ENCODE assay signal across 8 mouse cellular contexts in genomic region chr6:117168321-117169011, GRCm38 (mm10). TPM values are rescaled to one million over a fixed set of nuclear protein-coding genes. Genes with fewer than 3 reads are reported as not detected.
A peak's percentile ranks its signal among the peaks of the same experiment; 100 is the strongest.
DNase-seq lines count a peak whose midpoint lies in the region; ATAC-seq and TF ChIP-seq lines count a peak whose summit lies in the region.

Cxcl12 (plus strand) TSS chr6:117168535.

- H3K27ac ChIP-seq in thymus, adult 2 months (ENCODE audit: control insufficient read depth, insufficient read depth, low read length): no peak within 1 kb of the TSS
- H3K27ac ChIP-seq in embryonic facial prominence, embryonic 12.5 days: peak within 1 kb of the TSS; percentile 63
- H3K27ac ChIP-seq in heart, adult 2 months: peak within 1 kb of the TSS; percentile 96
- H3K27ac ChIP-seq in kidney, adult 2 months (ENCODE audit: insufficient read depth, low read depth, low read length): peak within 1 kb of the TSS; percentile 26
- H3K27ac ChIP-seq in limb, embryonic 15.5 days: peak within 1 kb of the TSS; percentile 61

- H3K79me2 ChIP-seq in heart, adult 2 months (replicated peaks; ENCODE audit: control insufficient read depth, insufficient read depth, low read length): no peaks in the 10 kb centered on the region
- H3K79me2 ChIP-seq in myocyte (ENCODE audit: control insufficient read depth, insufficient read depth): no peaks in the 10 kb centered on the region

- intact Hi-C loops in heart, adult 2 months (cut with DNase I): loop anchor here (5.0 kb wide), 4 partner anchors 201 to 749 kb away; no protein-coding TSS in a partner anchor

- no peak for TF ChIP-seq EP300 in heart, adult 2 months (IDR thresholded peaks at IDR 0.05; ENCODE audit: insufficient read depth, low read depth, low read length)

- peak within 1 kb of the TSS; percentile 34 for H3K4me3 ChIP-seq in thymus, adult 2 months (ENCODE audit: control insufficient read depth, insufficient read depth, low read length)
- peak within 1 kb of the TSS; percentile 83 for H3K4me3 ChIP-seq in embryonic facial prominence, embryonic 12.5 days
- peak within 1 kb of the TSS; percentile 62 for H3K4me3 ChIP-seq in heart, adult 2 months
- H3K4me3 ChIP-seq in kidney, adult 2 months (ENCODE audit: insufficient read depth, low read depth, low read length): peak within 1 kb of the TSS; percentile 70
- H3K4me3 ChIP-seq in limb, embryonic 15.5 days: peak within 1 kb of the TSS; percentile 70
- peak within 1 kb of the TSS; percentile 31 for H3K4me3 ChIP-seq in myocyte

- H3K9ac ChIP-seq in embryonic facial prominence, embryonic 12.5 days: peak within 1 kb of the TSS; percentile 79
- H3K9ac ChIP-seq in heart, adult 2 months (ENCODE audit: low read depth, low read length): peak within 1 kb of the TSS; percentile 86
- H3K9ac ChIP-seq in limb, embryonic 15.5 days: peak within 1 kb of the TSS; percentile 65

- DNase-seq in thymus, adult 2 months: no peak
- no peak for DNase-seq in thymus, postnatal 25 days
- DNase-seq in heart, adult 2 months: peak; percentile 85 to 89
- peak; percentile 89 for DNase-seq in kidney, adult 2 months
- DNase-seq in urinary bladder, adult 2 months (ENCODE audit: low spot score): peak; percentile 43

- H3K27me3 ChIP-seq in thymus, adult 2 months (ENCODE audit: control insufficient read depth, insufficient read depth, low read length): peaks cover 11% of the 10 kb centered on the region; the same call in 1 of the 2 replicates
- peaks cover 8% of the 10 kb centered on the region; the same call in 1 of the 2 replicates for H3K27me3 ChIP-seq in embryonic facial prominence, embryonic 12.5 days
- H3K27me3 ChIP-seq in heart, adult 2 months (ENCODE audit: control insufficient read depth, insufficient read depth, low read length): no peaks in the 10 kb centered on the region
- H3K27me3 ChIP-seq in kidney, adult 2 months (replicated peaks; ENCODE audit: control insufficient read depth, insufficient read depth, low read length): no peaks in the 10 kb centered on the region
- peaks cover 29% of the 10 kb centered on the region for H3K27me3 ChIP-seq in limb, embryonic 15.5 days
- H3K27me3 ChIP-seq in myocyte (ENCODE audit: control insufficient read depth, insufficient read depth, insufficient read length): no peaks in the 10 kb centered on the region

- peak within 1 kb of the TSS; percentile 82 for H3K4me2 ChIP-seq in embryonic facial prominence, embryonic 12.5 days (replicated peaks)
- H3K4me2 ChIP-seq in limb, embryonic 15.5 days: peak within 1 kb of the TSS; percentile 92
- peak within 1 kb of the TSS; percentile 92 for H3K4me2 ChIP-seq in myocyte (ENCODE audit: low read depth)

- 2% methylated on average over 64 of the region's 64 CpGs for WGBS in thymus, adult 2 months
- WGBS in embryonic facial prominence, embryonic 12.5 days: under 1% methylated on average over 56 of the region's 64 CpGs
- under 1% methylated on average over 64 of the region's 64 CpGs for WGBS in heart, adult 2 months
- 1% methylated on average over 64 of the region's 64 CpGs for WGBS in kidney, adult 2 months
- WGBS in limb, embryonic 15.5 days: under 1% methylated on average over 64 of the region's 64 CpGs

- no peak for TF ChIP-seq CTCF in thymus, adult 2 months (IDR thresholded peaks at IDR 0.05; ENCODE audit: borderline replicate concordance, control insufficient read depth, extremely low read depth, insufficient read depth, low read length, poor library complexity)
- no peak for TF ChIP-seq CTCF in heart, adult 2 months (IDR thresholded peaks at IDR 0.05)
- TF ChIP-seq CTCF in kidney, adult 2 months (conservative IDR thresholded peaks at IDR 0.05; ENCODE audit: insufficient read depth, insufficient read length, low read depth, low read length): no peak

- no peak for ATAC-seq in embryonic facial prominence, embryonic 12.5 days (ENCODE audit: insufficient number of reproducible peaks, insufficient read depth, low FRiP score, low TSS enrichment)
- ATAC-seq in limb, embryonic 15.5 days (ENCODE audit: insufficient number of reproducible peaks, low FRiP score, low TSS enrichment, low read depth): no peak

- no peaks in the 10 kb centered on the region for H3K36me3 ChIP-seq in thymus, adult 2 months (ENCODE audit: control insufficient read depth, insufficient read depth, low read length)
- H3K36me3 ChIP-seq in embryonic facial prominence, embryonic 12.5 days: peaks cover 23% of the 10 kb centered on the region
- no peaks in the 10 kb centered on the region for H3K36me3 ChIP-seq in heart, adult 2 months (ENCODE audit: control insufficient read depth, insufficient read depth, low read length)
- no peaks in the 10 kb centered on the region for H3K36me3 ChIP-seq in kidney, adult 2 months (ENCODE audit: control insufficient read depth, insufficient read depth, low read length)
- peaks cover 3% of the 10 kb centered on the region; the same call in 1 of the 2 replicates for H3K36me3 ChIP-seq in limb, embryonic 15.5 days
- H3K36me3 ChIP-seq in myocyte (ENCODE audit: control insufficient read depth, insufficient read depth): no peaks in the 10 kb centered on the region

- H3K9me3 ChIP-seq in embryonic facial prominence, embryonic 12.5 days: no peaks in the 10 kb centered on the region
- H3K9me3 ChIP-seq in limb, embryonic 15.5 days: no peaks in the 10 kb centered on the region

- no peak for TF ChIP-seq POLR2A in thymus, adult 2 months (IDR thresholded peaks at IDR 0.05; ENCODE audit: control insufficient read depth, extremely low read depth, insufficient read depth, low read length, poor library complexity)
- peak; percentile 94 for TF ChIP-seq POLR2A in heart, adult 2 months (IDR thresholded peaks at IDR 0.05; ENCODE audit: insufficient read depth, low read depth, low read length)
- TF ChIP-seq POLR2A in kidney, adult 2 months (IDR thresholded peaks at IDR 0.05; ENCODE audit: low read depth, low read length): peak; percentile 55
- TF ChIP-seq POLR2A in myocyte (IDR thresholded peaks at IDR 0.05; ENCODE audit: insufficient read length, low read depth): peak; percentile 42

- H3K4me1 ChIP-seq in thymus, adult 2 months (replicated peaks; ENCODE audit: control insufficient read depth, insufficient read depth, low read length): no peaks in the 10 kb centered on the region
- peaks cover 36% of the 10 kb centered on the region for H3K4me1 ChIP-seq in embryonic facial prominence, embryonic 12.5 days
- peaks cover 6% of the 10 kb centered on the region for H3K4me1 ChIP-seq in heart, adult 2 months (ENCODE audit: control insufficient read depth, insufficient read depth, low read length)
- H3K4me1 ChIP-seq in kidney, adult 2 months (ENCODE audit: control insufficient read depth, insufficient read depth, low read length): peaks cover 3% of the 10 kb centered on the region; the same call in 1 of the 2 replicates
- peaks cover 37% of the 10 kb centered on the region for H3K4me1 ChIP-seq in limb, embryonic 15.5 days

- H3ac ChIP-seq in myocyte (ENCODE audit: control insufficient read depth, insufficient read length): peak within 1 kb of the TSS; percentile 42

TF ChIP-seq in myocyte, 11 proteins besides CTCF, POLR2A, EP300 and RAD21:
- TF ChIP-seq USF1 (IDR thresholded peaks at IDR 0.05; ENCODE audit: low read depth) (no peak), MYOG (IDR thresholded peaks at IDR 0.05; ENCODE audit: control insufficient read depth in 1 of 3, insufficient read depth in 1 of 3, insufficient read length in 2 of 3, low read depth in 2 of 3) (peak in 2 of 3 experiments; percentile 14 to 15), TCF3 (IDR thresholded peaks at IDR 0.05; ENCODE audit: insufficient read length, low read depth) (no peak), MYOD1 (IDR thresholded peaks at IDR 0.05; ENCODE audit: control insufficient read depth in 1 of 3, insufficient read length in 2 of 3, low read depth in 2 of 3) (no peak), REST (IDR thresholded peaks at IDR 0.05; ENCODE audit: insufficient read depth, insufficient read length) (peak; percentile 78), CEBPB (IDR thresholded peaks at IDR 0.05; ENCODE audit: insufficient read depth, poor library complexity, severe bottlenecking) (no peak)

RNA-seq across cellular contexts. Expression of gene Cxcl12, which starts in this region (rescaled TPM):
- polyA plus RNA-seq in thymus, adult 2 months (2012; rRNA removed): 257 and 311 TPM in 2 replicates
- polyA plus RNA-seq in embryonic facial prominence, embryonic 12.5 days (2016; fragmentation: Nextera tagmentation; extraction: Ambion mirVana): 207 and 250 TPM in 2 replicates
- 100 to 1,000 TPM in 1 of 2 experiments, 10 to 100 TPM in 1; 97.9 to 116 TPM for total RNA-seq in heart, adult 2 months (2021)
- polyA plus RNA-seq in heart, adult 2 months (2012; rRNA removed): 101 and 166 TPM in 2 replicates
- polyA plus RNA-seq in kidney, adult 2 months (2012; rRNA removed): 326 and 361 TPM in 2 replicates
- 170 and 182 TPM in 2 replicates for polyA plus RNA-seq in limb, embryonic 15.5 days (2015; fragmentation: Nextera tagmentation; extraction: Ambion mirVana)
- 7.5 TPM for polyA plus RNA-seq in myocyte (2012; fragmentation: generic; extraction: Trizol)
- 250 and 339 TPM in 2 replicates for polyA plus RNA-seq in urinary bladder, adult 2 months (2012; rRNA removed)

Comparison
In these comparisons a context has a peak if more than half of its experiments do, and no peak if none do; other contexts are left out.
1. RNA of gene Cxcl12 (polyA plus RNA-seq): 326 to 361 TPM in kidney, adult 2 months, 257 to 311 TPM in thymus, adult 2 months, 250 to 339 TPM in urinary bladder, adult 2 months, 207 to 250 TPM in embryonic facial prominence, embryonic 12.5 days, 170 to 182 TPM in limb, embryonic 15.5 days and 101 to 166 TPM in heart, adult 2 months; 7.5 TPM in myocyte (single experiment); every median in the first group is over 10 times any median in the second.
2. DNase-seq: peak in heart, adult 2 months (2 of 2), kidney, adult 2 months (single experiment) and urinary bladder, adult 2 months (single experiment); none in thymus, adult 2 months (single experiment) and thymus, postnatal 25 days (single experiment).
3. H3K4me3 ChIP-seq: peak in every context shown above with its lines; median percentile 83 in embryonic facial prominence, embryonic 12.5 days; 70 in kidney, adult 2 months; 70 in limb, embryonic 15.5 days; 62 in heart, adult 2 months; 34 in thymus, adult 2 months; 31 in myocyte.
4. Peak in every context shown above with its lines, with median percentiles within 50 percentile points of each other: H3K4me2 ChIP-seq and H3K9ac ChIP-seq.